Mouse (Mus musculus) gastrocnemius, postnatal 10 days (tissue): ENCODE measurements around the gene Grrp1. TPM values are rescaled to one million over a fixed set of nuclear protein-coding genes. Genes with fewer than 3 reads are reported as not detected.
"Not testable (repeated sequence)": the region's sequence is repeated elsewhere in the genome, so short reads cannot be mapped to it uniquely, and the experiment has no call there.

Experiments
- DNase-seq: peaks from one replicate; pipeline ENCODE4 v3.0.0; 2021; ENCODE audit warnings: mixed read lengths
- total RNA-seq, 2 experiments: library from RNA; stranded (reverse); gene quantifications; 2 replicates each; pipeline ENCODE4 v1.2.3; 2021

The Grrp1 gene
- total RNA-seq, 2 experiments from 2014 or later, result 5.1 to 6.0 TPM

DNA sequence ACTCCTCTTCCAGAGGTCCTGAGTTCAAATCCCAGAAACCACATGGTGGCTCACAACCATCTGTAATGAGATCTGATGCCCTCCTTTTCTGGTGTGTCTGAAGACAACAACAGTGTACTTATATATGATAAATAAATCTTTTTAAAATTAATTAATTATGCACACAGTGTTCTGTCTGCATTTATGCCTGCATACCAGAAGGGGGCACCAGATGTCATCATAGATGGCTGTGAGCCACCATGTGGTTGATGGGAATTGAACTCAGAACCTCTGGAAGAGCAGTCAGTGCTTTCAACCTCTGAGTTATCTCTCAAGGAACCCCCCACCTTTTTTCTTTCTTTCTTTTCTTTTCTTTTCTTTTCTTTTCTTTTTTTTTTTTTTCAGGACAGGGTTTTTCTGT, 15.7 kb upstream of the Grrp1 start:
- not testable (repeated sequence) for DNase-seq

DNA sequence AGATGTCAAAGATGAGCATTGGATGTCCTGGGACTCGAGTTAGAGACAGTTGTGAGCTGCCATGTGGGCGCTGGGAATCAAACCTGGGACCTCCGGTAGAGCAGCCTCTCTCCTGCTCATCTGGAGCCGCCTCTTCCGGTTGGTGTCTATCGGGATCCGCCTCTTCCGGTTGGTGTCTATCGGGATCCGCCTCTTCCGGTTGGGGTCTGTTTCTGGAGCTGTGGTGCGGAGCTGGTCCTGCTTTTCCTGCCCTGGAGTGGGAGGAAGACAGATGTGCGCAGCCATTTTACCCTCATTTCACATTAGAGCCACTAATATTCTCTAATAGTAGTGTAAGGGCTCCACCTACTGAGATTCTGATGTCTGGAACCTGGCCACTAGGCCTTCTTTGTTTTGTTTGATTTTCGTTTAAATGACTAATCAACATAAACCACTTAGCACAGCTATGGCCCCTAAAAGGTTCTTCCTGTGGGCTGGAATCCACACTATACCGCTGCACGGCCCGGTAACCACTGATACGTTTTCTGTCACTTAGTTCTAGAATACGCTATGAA, 14.3 kb upstream of the Grrp1 start:
- no peak for DNase-seq

DNA sequence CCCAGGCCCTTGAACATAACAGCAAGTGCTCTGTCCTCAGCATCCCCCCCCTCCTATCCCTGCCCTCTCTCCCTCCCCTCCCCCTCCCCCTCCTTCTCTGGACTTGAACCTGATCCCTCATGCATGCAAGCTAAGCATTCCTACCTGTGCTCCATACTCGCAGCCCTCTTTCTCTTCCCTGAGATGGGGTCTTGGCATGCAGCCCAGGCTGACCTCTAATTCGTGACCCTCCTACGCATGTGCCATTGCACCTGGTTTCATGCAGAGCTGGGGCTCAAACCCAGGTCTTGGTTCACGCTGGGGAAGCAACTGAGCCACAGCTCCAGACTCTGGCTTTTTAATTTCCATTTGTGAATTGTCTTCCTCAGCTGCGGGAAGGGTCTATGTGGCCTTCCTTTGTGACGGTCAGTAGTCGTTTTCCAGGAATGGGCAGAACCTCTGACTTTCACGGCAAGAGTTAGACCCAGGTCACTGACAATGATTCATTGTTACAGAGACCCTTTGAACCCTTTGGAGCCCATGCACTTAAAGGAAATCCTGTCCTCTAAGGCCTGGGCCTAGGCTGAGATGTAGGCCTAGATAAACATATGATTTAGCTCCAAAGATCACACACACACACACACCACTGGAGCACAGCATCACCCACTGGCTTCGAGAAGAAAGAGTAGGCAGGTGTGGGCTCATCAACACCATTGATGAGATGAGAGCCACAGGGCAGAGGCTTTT, 12.1 kb upstream of the Grrp1 start:
- DNase-seq, result no peak

DNA sequence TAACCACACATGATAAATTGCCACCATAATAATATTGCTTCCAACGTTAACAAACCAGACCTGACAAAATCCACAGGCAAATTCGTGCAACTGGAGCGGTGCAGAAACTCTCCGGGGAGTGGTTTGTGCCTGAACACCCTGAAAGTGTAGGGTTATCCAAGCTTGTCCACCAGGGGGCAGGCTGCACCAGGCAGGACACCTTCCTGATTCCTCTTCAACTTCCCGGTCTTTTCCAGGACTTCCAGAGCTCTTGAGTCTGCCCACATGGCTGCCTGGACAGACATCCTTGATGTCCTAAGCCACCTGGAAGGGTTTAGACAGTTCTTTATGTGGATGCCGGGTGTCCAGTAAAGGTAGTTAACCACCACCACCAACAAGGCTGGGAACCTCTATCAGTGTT, 9.3 kb upstream of the Grrp1 start:
- DNase-seq, result peak; percentile 76

DNA sequence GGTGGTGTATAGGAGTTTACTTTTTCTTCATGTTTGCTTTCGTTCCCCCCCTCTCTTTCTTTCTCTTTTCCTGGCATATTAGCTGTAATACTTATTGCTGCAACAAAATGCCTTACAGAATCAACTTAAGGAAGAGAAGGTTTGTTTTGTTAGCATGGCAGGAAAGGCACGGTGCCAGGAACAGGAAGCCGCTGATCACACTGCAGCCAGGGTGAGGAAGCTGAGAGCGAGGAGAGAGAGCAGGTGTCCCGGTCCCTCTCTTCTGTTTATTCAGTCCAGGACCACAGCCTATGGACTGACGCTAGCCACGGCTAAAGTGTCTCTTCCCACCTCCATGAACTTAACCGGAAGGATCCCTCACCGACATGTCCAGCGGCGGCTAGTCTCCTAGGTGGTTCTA, 4.4 kb upstream of the Grrp1 start:
- DNase-seq, result no peak

DNA sequence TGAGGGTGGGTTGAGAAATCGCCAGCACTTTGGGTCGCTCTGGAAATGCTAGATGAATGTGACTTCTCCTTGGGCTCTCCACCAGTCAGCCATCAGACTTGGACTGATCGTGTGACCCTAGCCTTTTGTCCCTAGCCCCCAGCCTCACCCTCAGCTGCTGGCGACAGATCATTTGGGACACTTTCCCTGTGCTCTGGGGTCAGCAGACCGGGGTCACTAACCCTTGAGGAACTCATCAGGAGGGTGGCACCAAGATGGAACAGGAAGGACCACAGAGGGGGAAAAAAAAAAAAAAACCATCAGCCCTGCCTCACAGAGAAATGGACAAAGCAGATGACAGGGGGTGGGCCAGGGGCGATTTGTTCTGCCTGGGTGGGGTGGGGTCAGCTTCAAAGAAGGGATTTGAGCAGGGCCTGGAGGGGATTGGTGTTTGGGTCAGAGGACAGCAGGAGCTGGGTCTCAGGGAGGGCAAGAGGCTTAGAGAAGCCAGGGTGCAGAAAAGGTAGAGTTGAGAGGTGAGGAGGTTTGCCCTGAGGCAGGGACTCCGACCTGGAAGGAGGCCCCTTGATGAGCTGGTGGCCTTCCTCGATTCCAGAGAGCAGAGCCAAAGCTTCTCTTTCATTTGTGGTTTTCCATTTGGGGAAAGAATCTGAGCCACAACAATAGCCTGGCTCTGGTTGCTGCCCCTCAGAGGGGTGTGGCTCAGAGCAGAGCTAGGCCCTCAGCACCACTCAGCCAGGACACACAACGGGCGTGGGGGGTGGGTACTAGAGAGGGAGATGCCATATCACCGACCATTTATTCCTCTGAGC, 3.5 kb upstream of the Grrp1 start:
- DNase-seq, result no peak

DNA sequence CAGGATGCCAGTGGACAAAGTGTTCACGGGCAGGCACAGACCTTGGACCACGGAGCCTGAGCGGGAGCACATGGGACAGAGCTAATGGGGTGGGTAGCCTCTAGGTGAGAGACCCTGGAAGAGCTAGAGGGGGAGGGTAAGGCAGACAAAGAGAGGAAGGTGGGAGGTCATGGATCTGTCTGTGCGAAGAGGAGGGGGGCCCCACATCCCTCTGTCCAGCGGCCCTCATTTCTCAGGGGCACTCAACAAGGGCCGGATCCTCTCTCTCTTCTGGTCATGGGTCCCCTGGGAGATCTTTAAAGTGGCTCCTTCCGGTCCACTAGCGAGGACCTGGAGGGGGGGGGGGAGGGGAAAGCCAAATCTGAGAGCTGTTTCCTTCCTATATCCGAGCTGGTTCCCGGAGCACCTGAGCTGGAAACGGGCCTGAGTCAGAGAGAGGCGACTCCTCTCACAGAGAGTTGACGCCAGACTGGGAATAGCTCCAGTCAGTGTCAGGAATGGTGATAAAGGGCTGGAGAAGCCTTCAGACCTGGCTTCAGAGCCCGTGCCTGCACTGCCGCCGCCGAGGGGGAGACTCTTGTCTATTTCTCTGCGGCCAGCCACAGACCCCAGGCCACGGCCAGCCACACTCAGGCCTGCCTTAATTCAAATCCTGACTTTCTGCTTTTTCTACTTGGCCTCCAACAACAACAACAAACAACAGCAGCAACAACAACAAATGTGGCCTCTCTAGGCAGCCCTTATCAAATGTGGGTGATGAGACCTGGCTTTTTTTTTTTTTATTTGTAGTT, 2.7 kb upstream of the Grrp1 start:
- DNase-seq, result no peak

DNA sequence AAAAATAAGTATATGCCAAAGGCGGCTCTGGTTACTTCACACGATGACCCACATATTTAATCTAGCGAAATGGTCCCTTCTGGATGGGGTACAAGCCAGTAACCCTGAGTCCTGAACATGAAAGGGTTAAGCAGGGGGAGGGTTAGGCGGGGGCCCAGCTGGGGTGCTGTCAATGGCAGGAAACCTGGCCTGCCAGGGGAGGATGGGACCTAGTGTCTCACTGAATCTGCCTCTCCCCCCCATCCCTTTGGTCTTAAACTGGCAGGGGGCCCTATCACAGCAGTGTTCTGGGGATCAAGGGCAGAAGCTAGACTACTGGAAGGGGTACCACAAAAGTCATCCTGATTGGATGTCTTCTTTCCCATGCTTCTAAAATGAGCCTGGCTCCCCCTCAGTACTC, 1.9 kb upstream of the Grrp1 start:
- no peak for DNase-seq

DNA sequence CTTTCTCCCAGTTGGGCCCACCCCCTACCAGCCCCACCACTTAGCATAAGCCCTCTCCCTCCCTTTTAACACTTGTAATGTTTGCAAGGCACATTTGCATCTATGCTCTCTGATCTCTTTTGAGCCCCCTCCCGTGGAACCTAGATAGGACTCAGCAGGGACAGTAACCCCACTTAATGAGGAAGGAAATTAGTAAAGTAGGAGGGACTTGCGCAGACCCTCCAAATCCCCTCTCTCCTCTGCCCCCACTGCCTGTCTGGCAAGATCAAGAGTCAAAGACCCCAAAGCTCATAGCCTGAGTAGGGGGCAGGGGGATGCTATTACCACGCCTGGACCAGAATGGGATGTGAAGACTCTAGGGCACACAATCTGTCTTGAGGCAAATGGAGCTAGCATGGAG, 929 bp upstream of the Grrp1 start:
- no peak for DNase-seq

DNA sequence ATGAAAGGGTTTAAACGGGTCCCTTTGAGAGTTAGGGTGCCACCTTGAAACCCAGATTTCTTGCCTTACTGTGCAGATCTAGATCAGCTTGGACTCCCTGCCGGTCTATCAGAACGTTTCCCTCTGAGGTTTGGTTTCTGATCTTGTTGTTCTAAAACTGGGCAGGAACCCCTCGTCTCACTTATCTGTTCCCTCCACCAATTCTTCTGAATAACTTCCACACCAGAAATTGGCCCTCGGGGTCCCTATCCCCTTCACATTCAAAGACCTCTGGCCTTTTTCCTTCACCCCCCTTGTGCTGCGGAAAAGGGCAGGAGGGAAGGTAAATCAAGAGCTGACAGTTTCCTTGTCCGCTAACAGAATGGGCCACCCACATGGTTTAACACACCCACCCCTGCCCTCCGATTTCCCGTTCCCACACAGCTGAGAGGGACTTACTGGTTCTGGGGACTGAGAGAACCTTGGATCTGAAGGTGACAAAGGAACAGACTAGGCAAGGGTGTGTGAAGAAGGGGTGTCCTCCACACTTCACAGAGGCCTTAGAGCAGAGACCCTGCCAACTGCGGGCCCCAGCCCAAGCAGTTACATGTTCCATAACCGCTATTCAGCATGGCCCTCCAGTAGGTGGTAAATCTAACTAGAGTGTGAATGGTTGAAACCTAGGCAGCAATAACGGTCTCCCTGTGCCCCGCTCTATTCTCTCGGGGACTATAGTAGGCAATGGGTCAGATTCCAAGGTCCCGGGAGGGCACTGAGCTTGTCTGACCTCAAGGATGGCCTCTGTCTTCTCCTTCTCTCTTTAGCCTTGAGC, 790 bp downstream of the Grrp1 start:
- no peak for DNase-seq

DNA sequence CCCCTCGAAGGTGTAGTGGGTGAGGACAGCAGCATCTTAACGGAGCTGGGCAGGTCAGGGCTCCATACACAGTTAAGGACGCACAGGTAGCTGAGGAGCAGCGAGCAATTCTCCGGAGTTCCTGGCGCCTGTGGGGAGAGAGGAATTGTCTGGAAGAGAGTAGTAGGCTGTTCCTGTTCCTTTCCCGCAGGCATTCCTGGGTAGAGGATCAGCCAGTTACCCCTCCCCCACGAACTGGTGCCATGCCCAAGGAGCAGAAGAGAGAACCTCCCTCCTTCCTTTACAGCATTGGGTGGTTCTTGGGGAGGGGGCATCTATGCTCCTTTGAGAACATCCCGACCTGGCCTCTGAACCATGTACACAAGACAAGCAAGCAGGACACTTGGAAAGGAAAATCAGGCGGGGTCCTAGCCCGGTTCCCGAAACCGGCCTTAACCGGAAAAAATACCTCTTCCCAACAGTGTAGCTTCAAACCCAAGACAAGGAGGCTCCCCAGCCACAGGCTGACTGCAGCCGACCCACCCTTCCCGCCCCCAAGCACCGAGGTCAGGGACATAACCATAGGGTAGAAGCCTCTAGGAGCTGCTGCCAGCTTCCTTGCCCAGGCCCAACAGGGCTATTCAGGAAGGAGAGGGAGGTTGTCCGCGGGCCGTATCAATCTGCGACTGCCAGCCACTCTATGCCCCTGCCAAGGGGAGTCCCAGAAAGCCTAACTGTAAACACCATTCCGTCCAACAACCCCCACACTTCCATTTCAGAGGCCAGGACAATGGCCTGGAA, 1.6 kb downstream of the Grrp1 start:
- no peak for DNase-seq

DNA sequence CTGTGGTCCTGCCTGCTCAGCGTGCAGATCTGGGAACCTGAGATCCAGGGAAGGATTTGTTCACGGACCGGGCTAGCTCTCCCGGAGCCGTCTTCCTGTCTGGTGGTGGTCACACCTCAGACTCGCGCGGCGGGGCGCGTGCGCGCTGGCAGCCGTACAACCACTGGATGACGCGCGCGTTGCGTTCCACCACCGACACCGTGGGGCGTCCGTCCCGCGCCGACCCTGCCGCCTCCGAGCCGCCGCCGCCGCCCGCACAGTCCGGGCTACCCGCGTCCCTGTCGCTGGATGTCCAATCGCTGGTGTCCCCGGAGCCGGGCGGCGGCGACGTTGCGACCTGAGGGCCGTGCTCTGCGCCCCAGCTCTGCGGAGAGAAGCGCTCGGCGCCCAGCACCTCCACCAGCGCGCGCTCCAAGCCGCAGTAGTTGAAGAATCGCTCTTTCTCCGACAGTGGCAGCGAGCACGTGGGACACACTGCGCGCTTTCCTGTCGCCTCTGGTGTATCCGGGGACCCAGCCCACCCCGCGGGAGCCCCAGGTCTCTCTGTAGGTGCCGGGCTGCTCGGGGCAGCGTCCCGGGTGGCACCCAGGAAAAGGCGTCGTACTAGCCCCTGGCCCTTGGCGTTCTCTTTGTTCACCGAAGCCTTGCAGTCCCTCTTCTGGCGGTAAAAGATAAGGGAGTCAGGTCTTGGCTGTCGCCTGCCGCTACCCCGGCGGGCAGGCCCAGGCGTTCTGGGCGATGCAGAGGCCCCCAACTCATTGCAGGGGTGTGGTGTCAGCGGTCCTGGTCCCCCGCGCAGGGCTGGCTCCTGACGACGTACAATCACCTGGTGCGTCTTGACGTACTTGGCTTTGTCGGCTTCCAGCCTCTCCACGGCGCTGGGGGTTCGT, 2.4 kb downstream of the Grrp1 start:
- DNase-seq, result peak; percentile 36

DNA sequence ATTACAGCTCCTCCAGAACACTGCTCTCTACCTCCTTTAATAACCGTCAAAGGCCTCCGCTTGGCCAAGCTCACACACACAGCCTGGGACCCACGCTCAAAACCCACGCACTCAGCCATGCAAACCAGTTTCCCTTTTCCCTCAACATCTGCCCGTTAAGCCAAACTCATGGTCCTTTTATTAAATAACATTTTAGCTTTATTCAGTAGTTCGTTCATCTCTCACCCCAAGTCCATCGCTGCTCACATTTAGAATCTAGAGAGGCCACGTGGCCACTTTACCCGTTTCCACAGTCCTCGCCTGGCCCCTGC, 3.0 kb downstream of the Grrp1 start:
- DNase-seq, result no peak

DNA sequence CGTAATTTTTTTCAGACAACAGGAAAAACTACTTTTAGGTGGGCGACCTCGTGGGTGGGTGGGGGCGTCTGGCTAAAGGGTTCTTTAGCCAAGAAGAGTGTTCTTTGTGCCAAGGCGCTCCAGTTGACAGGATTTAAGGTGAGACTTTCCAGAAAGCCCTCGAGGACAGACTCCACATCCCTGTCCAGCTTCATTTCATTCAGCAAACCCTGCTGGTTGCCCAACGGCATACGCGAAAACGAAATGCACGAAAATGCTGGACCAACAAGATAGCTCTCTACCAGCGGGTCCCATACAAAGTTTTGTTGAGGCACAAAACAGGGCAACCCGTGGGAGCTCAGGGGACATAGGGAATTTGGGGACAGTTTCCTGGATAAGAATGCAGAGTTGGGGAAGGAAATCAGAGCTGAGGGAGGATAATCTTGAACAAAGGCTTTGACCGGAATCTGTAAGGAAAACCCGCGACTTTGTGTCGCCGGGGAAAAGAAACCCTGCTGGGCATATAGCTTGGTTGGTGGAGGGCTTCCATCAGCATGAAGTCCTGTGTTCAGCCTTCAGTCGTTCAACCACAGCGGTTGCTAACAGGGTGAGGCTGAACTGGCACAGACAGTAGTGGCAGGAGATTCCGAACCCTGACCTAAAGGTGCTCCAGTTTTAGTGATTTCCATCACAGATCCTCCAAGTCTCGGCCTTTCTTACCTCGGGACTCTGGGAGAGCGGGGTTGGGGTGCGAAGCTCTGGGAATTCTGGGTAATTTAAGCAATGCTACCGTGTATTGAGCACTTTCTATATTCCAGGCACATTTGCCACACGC, 3.6 kb downstream of the Grrp1 start:
- DNase-seq, result no peak

DNA sequence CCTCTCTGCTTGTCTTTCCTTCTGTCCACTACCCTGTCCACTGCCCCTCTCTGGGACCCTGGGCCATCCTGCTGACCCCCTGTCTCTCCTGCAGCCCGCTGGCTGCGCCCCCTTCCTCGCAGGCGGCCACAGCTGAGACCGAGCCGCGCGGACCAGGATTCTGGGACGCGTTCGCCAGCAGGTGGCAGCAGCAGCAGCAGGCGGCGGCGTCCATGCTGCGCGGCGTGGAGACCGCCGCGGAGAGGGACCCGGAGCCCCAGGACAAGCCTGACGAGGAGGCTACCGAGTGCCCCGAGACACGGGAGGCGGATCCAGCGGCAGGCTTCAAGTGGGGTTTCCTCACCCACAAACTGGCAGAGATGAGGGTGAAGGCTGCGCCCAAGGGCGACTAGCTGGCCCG, 4.3 kb downstream of the Grrp1 start:
- DNase-seq, result peak; percentile 87

DNA sequence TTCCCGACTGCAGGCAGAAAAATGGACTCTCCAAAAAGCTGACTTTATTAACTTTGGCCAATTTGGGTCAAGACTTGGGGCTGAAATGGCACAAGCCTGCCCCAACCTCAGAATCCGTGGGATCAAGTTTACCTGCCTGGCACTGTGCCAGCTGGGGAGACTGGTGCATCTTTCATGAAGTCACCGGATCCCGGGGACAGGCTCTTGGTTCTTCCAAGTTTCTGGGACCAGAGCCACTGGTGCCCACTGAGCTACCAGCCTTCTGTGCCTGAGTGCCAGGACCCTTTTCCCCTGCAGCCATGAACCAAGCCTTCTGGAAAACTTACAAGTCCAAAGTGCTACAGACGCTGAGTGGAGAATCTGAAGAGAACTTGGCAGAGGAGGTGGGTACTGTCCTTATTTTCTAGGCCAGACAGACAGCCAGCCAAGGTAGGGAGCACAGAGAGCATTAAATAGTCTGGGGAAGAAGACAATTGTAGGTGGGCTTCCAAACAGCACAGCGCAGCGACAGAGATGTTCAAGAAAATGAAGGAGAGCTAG, 7.1 kb downstream of the Grrp1 start, which contains the start of gene Gm30191:
Gm30191 (plus strand) TSS at position 217 of the 540 bp plus-strand sequence.
- no peak for DNase-seq

DNA sequence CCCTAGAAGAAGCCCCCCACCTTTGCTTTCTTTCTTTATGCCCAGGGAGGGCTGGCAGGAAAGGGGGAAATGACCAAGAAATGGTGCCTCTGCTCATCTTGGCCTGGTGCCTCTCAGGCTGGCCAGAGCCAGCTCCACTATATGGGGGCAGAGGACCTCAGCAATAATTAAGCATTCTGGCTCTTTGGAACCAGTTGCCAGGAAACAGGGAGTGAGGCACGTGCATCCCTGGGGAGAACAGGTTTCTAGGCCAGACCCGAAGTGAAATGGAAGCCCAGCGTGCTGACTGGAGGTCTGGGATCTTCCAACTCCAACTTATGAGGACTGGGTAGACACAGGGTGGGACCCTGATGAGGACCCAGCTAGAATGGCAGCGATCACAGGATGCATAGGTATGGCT, 7.7 kb downstream of the Grrp1 start:
- DNase-seq, result no peak

DNA sequence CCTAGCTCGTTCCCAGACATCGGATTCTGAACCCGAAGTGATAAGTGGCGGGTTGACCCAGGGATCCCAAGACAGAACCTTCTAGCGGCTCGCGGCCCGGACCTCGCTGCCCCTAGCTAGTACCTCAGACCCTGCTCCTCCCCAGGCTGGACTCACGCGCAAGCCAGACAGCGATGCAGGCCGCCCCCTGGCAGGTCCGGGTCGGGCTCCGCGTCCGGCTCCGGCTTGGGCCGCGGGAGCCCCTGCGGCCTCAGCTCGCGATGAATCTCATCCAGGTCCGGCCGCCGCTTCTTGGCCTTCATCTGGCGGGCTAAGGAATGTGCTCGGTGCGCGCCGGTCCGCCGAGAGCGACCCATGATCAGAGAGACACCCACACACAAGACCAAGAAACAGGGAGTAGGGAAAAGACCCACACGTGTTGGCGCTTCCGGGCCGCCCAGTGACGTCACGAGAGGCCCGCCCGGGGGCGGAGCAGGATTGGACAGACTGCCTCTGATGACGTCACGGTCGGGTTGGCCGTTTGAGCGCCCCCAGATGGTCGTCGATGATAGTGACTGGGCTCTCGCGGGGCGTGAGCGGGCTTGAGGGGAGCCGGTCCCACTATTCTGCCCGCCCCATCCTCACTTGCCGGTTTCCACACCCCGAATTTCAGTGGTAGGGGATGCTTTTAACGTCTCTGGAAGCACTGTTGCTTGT, 8.6 kb downstream of the Grrp1 start, which contains the start of gene Zfp593:
Zfp593 (minus strand) TSS at position 445 of the 696 bp plus-strand sequence.
- DNase-seq, result peak; percentile 98
